Mouse (Mus musculus): Measurements from ENCODE around the gene Ptpre.

GRCm38 (mm10) chr7:135597006-135597405 is 59.7 kb downstream of the Ptpre start:
- TF ChIP-seq POLR2A (IDR thresholded peaks at IDR 0.05; ENCODE audit: extremely low read depth, insufficient read depth, low read length) (no peak), CTCF (IDR thresholded peaks at IDR 0.05; ENCODE audit: low read depth, low read length) (no peak)

Measured in liver, adult 2 months (tissue).